Comparison of ENCODE assay signal across 8 mouse cellular contexts in genomic region chr19:4558570-4558955, GRCm38 (mm10). TPM values are rescaled to one million over a fixed set of nuclear protein-coding genes. Genes with fewer than 3 reads are reported as not detected.
DNase-seq lines count a peak whose midpoint lies in the region; ATAC-seq lines count a peak whose summit lies in the region.

No protein-coding gene starts in this region.

- DNase-seq in spleen, adult 12 weeks (ENCODE audit: low spot score) = peak; percentile 81
- no peak for DNase-seq in spleen, adult 18-20 months
- peak; percentile 23 to 27 for DNase-seq in heart, adult 9 months (ENCODE audit: low spot score in 2 of 2)
- no peak for DNase-seq in cerebellum, postnatal 25 days
- DNase-seq in ovary, postnatal 10 days (ENCODE audit: low spot score) = no peak
- no peak for DNase-seq in gastrocnemius, postnatal 10 days
- DNase-seq in left cerebral cortex, adult 18-20 months (ENCODE audit: low spot score in 2 of 2) = no peak

- whole genome bisulfite sequencing in liver, embryonic 12.5 days (ENCODE audit: insufficient replicate concordance) = 23% methylated on average over 3 of the region's 3 CpGs

- peak overlapping the region; percentile 99 for H3K27ac ChIP-seq in liver, embryonic 12.5 days

- peak overlapping the region; percentile 36 for H3K4me3 ChIP-seq in liver, embryonic 12.5 days

- H3K9me3 ChIP-seq in liver, embryonic 12.5 days (replicated peaks) = no peaks in the 10 kb centered on the region

- H3K4me1 ChIP-seq in liver, embryonic 12.5 days = peaks cover 95% of the 10 kb centered on the region

- peak overlapping the region; percentile 72 for H3K4me2 ChIP-seq in liver, embryonic 12.5 days

- no peaks in the 10 kb centered on the region for H3K27me3 ChIP-seq in liver, embryonic 12.5 days (replicated peaks)

- ATAC-seq in liver, embryonic 12.5 days = peak; percentile 97

- peak overlapping the region; percentile 69 for H3K9ac ChIP-seq in liver, embryonic 12.5 days

- H3K36me3 ChIP-seq in liver, embryonic 12.5 days = no peaks in the 10 kb centered on the region

RNA-seq across cellular contexts. Expression of gene Pcx, which starts 48.3 kb away (rescaled TPM):
- 34.3 and 34.8 TPM in 2 replicates for polyA plus RNA-seq in liver, embryonic 12.5 days (2016; fragmentation: Nextera tagmentation; extraction: Ambion mirVana)
- total RNA-seq in gastrocnemius, postnatal 10 days (2021) = 10 to 100 TPM; 12.7 to 18.1 TPM
- total RNA-seq in left cerebral cortex, adult 18-20 months (2021) = 10 to 100 TPM; 68.0 to 79.3 TPM

RNA-seq across cellular contexts. Expression of gene Lrfn4, which starts 56.9 kb away (rescaled TPM):
- polyA plus RNA-seq in liver, embryonic 12.5 days (2016; fragmentation: Nextera tagmentation; extraction: Ambion mirVana) = 2.6 and 2.7 TPM in 2 replicates
- 1 to 10 TPM; 5.1 to 7.1 TPM for total RNA-seq in gastrocnemius, postnatal 10 days (2021)
- total RNA-seq in left cerebral cortex, adult 18-20 months (2021) = 10 to 100 TPM; 41.9 to 46.4 TPM

Comparison
In these comparisons a context has a peak if more than half of its experiments do, and no peak if none do; other contexts are left out.
1. DNase-seq: peak in spleen, adult 12 weeks (single experiment) and heart, adult 9 months (2 of 2); none in spleen, adult 18-20 months (0 of 2), cerebellum, postnatal 25 days (0 of 2), ovary, postnatal 10 days (single experiment), gastrocnemius, postnatal 10 days (single experiment) and left cerebral cortex, adult 18-20 months (0 of 2).
2. RNA of gene Lrfn4, which starts 56.9 kb away (total RNA-seq): 41.9 to 46.4 TPM in left cerebral cortex, adult 18-20 months; 5.1 to 7.1 TPM in gastrocnemius, postnatal 10 days; every median in the first group is over 4 times any median in the second.